Mouse (Mus musculus) cerebellum, adult 2 months (tissue): ENCODE measurements at regions not wholly inside any gene's neighbourhood (a gene's known extent, or its start where the extent isn't known, plus 50 kb on each side); places are given as distances from the start of the nearest gene placed in this dataset.

Experiments
- DNase-seq, 2 experiments: peaks; one replicate each; pipeline ENCODE4 v3.0.0; 2021
- H3K27ac ChIP-seq: fragments of 200-500 bp; 2 replicates; pipeline ENCODE4 v1.5.1; 2012; ENCODE audit warnings: low read length, control low read depth, inconsistent platforms; ENCODE audit not compliant: insufficient read depth
- H3K27me3 ChIP-seq: fragments of 200-500 bp; 2 replicates; pipeline ENCODE4 v1.6.1; 2012; ENCODE audit warnings: inconsistent platforms, mild to moderate bottlenecking, low read length, moderate library complexity; ENCODE audit not compliant: control insufficient read depth, insufficient read depth
- H3K4me1 ChIP-seq: fragments of 200-500 bp; 2 replicates; pipeline ENCODE4 v1.6.1; 2011; ENCODE audit warnings: low read length; ENCODE audit not compliant: control insufficient read depth, insufficient read depth
- H3K4me3 ChIP-seq: fragments of 200-500 bp; replicated peaks from 2 replicates; pipeline ENCODE3; 2011; ENCODE audit warnings: mild to moderate bottlenecking, low read depth, low read length, control low read depth; ENCODE audit not compliant: insufficient read depth
- CTCF ChIP-seq: fragments of 200-500 bp; IDR thresholded peaks from 2 replicates; pipeline ENCODE4 v1.5.1; 2011; ENCODE audit warnings: low read depth, mild to moderate bottlenecking, control low read depth, low read length, moderate library complexity, borderline replicate concordance; ENCODE audit not compliant: insufficient read depth
- POLR2A ChIP-seq: fragments of 200-500 bp; IDR thresholded peaks from 2 replicates; pipeline ENCODE4 v1.6.1; 2011; ENCODE audit warnings: low read length, control low read depth, borderline replicate concordance; ENCODE audit not compliant: insufficient read depth
- WGBS: fragments of 180-500 bp; shearing (Covaris S2); methylation state at CpG from one replicate; pipeline ENCODE4 v1.1.7; 2018; 5-methylcytosine and 5-hydroxymethylcytosine counted together

DNA sequence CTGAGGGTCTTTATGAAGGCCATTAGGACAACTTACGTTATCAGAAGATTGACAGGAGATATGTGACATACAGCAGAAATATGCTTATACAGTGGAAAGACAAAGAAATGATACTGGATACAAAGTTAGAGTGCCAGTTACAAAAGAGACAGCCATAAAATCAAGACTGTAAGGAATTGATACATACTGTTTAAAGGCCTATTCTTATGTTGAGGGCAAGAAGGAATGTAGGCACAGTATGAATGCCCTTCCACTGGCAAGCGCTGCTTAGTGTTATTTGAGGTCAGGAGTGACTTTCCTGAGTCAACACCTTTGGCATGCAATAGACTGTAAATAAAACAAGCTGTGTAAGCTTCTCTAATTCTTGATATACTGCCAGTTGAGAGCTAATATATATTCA lies 421.5 kb downstream of the Frk start:
- DNase-seq: peak in 1 of 2 experiments; percentile 1
- TF ChIP-seq POLR2A (no peak), CTCF (no peak)
- Histone ChIP-seq H3K27ac (no peak overlapping the region), H3K4me3 (no peak overlapping the region), H3K27me3 (no peaks in the 10 kb centered on the region; the same call in 1 of the 2 replicates), H3K4me1 (peaks cover 10% of the 10 kb centered on the region)
- WGBS: 35% methylated on average over 2 of the region's 2 CpGs

DNA sequence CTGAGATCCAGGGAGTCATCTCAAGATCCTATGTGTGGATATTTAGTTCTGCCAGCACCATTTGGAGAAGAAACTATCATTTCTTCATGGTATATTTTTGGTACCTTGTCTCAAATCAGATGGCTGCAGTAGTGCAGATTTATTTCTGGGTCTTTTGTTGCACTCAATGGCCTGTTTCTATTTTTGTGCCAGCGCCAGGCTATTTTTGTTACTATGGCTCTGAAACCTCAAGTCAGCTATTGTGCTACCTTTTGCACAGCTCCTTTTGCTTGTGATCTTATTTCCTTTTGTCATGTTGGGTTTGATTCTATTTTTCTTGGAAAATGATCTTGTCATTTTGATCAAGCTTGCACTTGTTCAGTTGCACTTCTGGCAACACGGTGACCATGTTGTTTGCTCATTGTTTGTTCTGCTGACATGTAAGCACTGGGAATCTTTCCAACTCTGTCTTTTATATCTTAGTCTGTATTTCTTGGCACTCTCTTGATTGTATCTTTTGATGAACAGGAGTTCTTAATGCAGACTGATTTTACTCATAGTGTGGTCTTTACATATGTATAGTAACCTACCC lies 429.0 kb downstream of the Frk start:
- H3K4me1 ChIP-seq: no peaks in the 10 kb centered on the region
- WGBS: 26% methylated on average over 2 of the region's 2 CpGs
- H3K4me3 ChIP-seq: no peak overlapping the region
- TF ChIP-seq CTCF (no peak), POLR2A (no peak)
- H3K27ac ChIP-seq: no peak overlapping the region
- H3K27me3 ChIP-seq: no peaks in the 10 kb centered on the region
- DNase-seq: peak in 1 of 2 experiments; percentile 12
